Mouse (Mus musculus) cerebellum, adult 11-12 months (tissue): ENCODE results near the gene Mmp27.

Experiments used
- DNase-seq: peaks from one replicate; pipeline ENCODE4 v3.0.0; 2022

Mmp27 gene

GRCm38 (mm10) chr9:7604005-7604404, 32.8 kb downstream of the Mmp27 start:
- DNase-seq, result no peak

GRCm38 (mm10) chr9:7605638-7606037, 34.4 kb downstream of the Mmp27 start:
- DNase-seq, result no peak

- DNase-seq, result no peak
Observed at GRCm38 (mm10) chr9:7622582-7622981, 51.4 kb downstream of the Mmp27 start.

GRCm38 (mm10) chr9:7627931-7628330, 56.7 kb downstream of the Mmp27 start, which contains the start of gene Mmp20:
Gene Mmp20, plus strand, starts transcription at chr9:7628231.
- no peak for DNase-seq
